Mouse (Mus musculus) midbrain, postnatal 0 days (tissue): ENCODE measurements around the gene Rpusd2. TPM values are rescaled to one million over a fixed set of nuclear protein-coding genes. Genes with fewer than 3 reads are reported as not detected.
"Not testable (repeated sequence)": the region's sequence is repeated elsewhere in the genome, so short reads cannot be mapped to it uniquely, and the experiment has no call there.

ENCODE experiments used
- ATAC-seq: fragments of 200-750 bp; cut with Nextera tagmentation; 2 replicates; pipeline ENCODE4 v1.8.0; 2017; ENCODE audit warnings: moderate number of reproducible peaks, mild to moderate bottlenecking, moderate TSS enrichment, moderate library complexity; ENCODE audit not compliant: low FRiP score
- DNase-seq: peaks from one replicate; pipeline ENCODE4 v3.0.0-alpha.2; 2015; ENCODE audit warnings: low spot score
- H3K27ac ChIP-seq: fragments of 300-500 bp; sonication (generic); 2 replicates; pipeline ENCODE4 v1.5.1; 2014; ENCODE audit warnings: low read depth, mild to moderate bottlenecking, low read length, mixed read lengths
- H3K27me3 ChIP-seq: fragments of 300-500 bp; sonication (generic); 2 replicates; pipeline ENCODE4 v1.6.1; 2014; ENCODE audit warnings: low read length, control low read depth, mixed read lengths; ENCODE audit not compliant: insufficient read depth
- H3K36me3 ChIP-seq: fragments of 300-500 bp; sonication (generic); 2 replicates; pipeline ENCODE4 v1.6.1; 2014; ENCODE audit warnings: low read length, control low read depth, mixed read lengths; ENCODE audit not compliant: insufficient read depth
- H3K4me1 ChIP-seq: fragments of 300-500 bp; sonication (generic); 2 replicates; pipeline ENCODE4 v1.6.1; 2014; ENCODE audit warnings: mild to moderate bottlenecking, control low read depth, antibody characterized with exemption, low read length, mixed read lengths; ENCODE audit not compliant: insufficient read depth
- H3K4me2 ChIP-seq: fragments of 300-500 bp; sonication (generic); 2 replicates; pipeline ENCODE4 v1.6.1; 2014; ENCODE audit warnings: low read depth, mild to moderate bottlenecking, low read length, mixed read lengths; ENCODE audit not compliant: poor library complexity, severe bottlenecking
- H3K4me3 ChIP-seq: fragments of 300-500 bp; sonication (generic); 2 replicates; pipeline ENCODE4 v1.5.1; 2014; ENCODE audit warnings: low read depth, mild to moderate bottlenecking, low read length, moderate library complexity
- H3K9ac ChIP-seq: fragments of 300-500 bp; sonication (generic); replicated peaks from 2 replicates; pipeline ENCODE4 v1.6.1; 2014; ENCODE audit warnings: mild to moderate bottlenecking, low read length, moderate library complexity, mixed read lengths; ENCODE audit not compliant: poor library complexity, severe bottlenecking
- H3K9me3 ChIP-seq: fragments of 300-500 bp; sonication (generic); 2 replicates; pipeline ENCODE4 v1.6.1; 2016; ENCODE audit warnings: low read length, control low read depth
- CTCF ChIP-seq: IDR thresholded peaks from 2 replicates; pipeline ENCODE4 v1.5.1; 2016; ENCODE audit warnings: antibody characterized with exemption, mild to moderate bottlenecking
- WGBS: fragments of 180-500 bp; shearing (Covaris S2); extraction: QIAGEN DNeasy Blood & Tissue Kit; methylation state at CpG from one replicate; pipeline ENCODE4 v1.1.7; 2014; 5-methylcytosine and 5-hydroxymethylcytosine counted together
- polyA plus RNA-seq: library from polyadenylated mRNA; unstranded; fragments of >200 nt; fragmentation: Nextera tagmentation; extraction: Ambion mirVana; gene quantifications from 2 replicates; pipeline ENCODE4 v1.2.1, GENCODE M21; 2015
- total RNA-seq: library from RNA; depleted of rRNA; stranded (reverse); fragments of >200 nt; gene quantifications from 2 replicates; pipeline ENCODE4 v1.2.3, GENCODE M21; 2014

Gene Rpusd2
- total and polyA plus RNA-seq, 2 experiments from 2014 or later = 3.2 to 10.1 TPM

- Histone ChIP-seq H3K27me3 (no peaks in the 10 kb centered on the region), H3K4me2 (no peak overlapping the region), H3K9ac (no peak overlapping the region), H3K4me1 (no peaks in the 10 kb centered on the region), H3K36me3 (peaks cover 6% of the 10 kb centered on the region; the same call in 1 of the 2 replicates), H3K4me3 (no peak overlapping the region), H3K9me3 (no peaks in the 10 kb centered on the region), H3K27ac (no peak overlapping the region)
- DNase-seq = no peak
- no peak for TF ChIP-seq CTCF
- WGBS = 54% methylated on average over 3 of the region's 3 CpGs
- no peak for ATAC-seq
Observed at GRCm38 (mm10) chr2:118999025-118999639, 35.5 kb upstream of the Rpusd2 start.

- Histone ChIP-seq H3K9me3 (no peaks in the 10 kb centered on the region), H3K27ac (no peak overlapping the region), H3K4me3 (no peak overlapping the region), H3K27me3 (no peaks in the 10 kb centered on the region), H3K4me2 (no peak overlapping the region), H3K9ac (no peak overlapping the region), H3K36me3 (no peaks in the 10 kb centered on the region), H3K4me1 (no peaks in the 10 kb centered on the region)
- ATAC-seq (no peak), DNase-seq (no peak)
- no peak for TF ChIP-seq CTCF
- 92% methylated on average over 7 of the region's 7 CpGs for WGBS
Observed at GRCm38 (mm10) chr2:119006886-119007285, 27.7 kb upstream of the Rpusd2 start.

- no peaks in the 10 kb centered on the region for H3K27me3 ChIP-seq
- no peak overlapping the region for H3K27ac ChIP-seq
- ATAC-seq (no peak), DNase-seq (no peak)
- no peaks in the 10 kb centered on the region for H3K9me3 ChIP-seq
- 93% methylated on average over 2 of the region's 2 CpGs for WGBS
- no peaks in the 10 kb centered on the region for H3K4me1 ChIP-seq
- H3K36me3 ChIP-seq = no peaks in the 10 kb centered on the region
- no peak overlapping the region for H3K9ac ChIP-seq
- no peak overlapping the region for H3K4me3 ChIP-seq
- no peak for TF ChIP-seq CTCF
- no peak overlapping the region for H3K4me2 ChIP-seq
Observed at GRCm38 (mm10) chr2:119009376-119009775, 25.2 kb upstream of the Rpusd2 start.

- no peak for DNase-seq
- no peak overlapping the region for H3K27ac ChIP-seq
- no peaks in the 10 kb centered on the region for H3K9me3 ChIP-seq
- H3K36me3 ChIP-seq = 0 out of 2 replicates have a peak, but pooled peaks cover 7% of the 10 kb centered on the region
- WGBS = 80% methylated on average over 7 of the region's 7 CpGs
- no peak overlapping the region for H3K4me3 ChIP-seq
- ATAC-seq = no peak
- H3K4me1 ChIP-seq = 0 out of 2 replicates have a peak, but pooled peaks cover 3% of the 10 kb centered on the region
- H3K9ac ChIP-seq = no peak overlapping the region
- no peak for TF ChIP-seq CTCF
- no peaks in the 10 kb centered on the region for H3K27me3 ChIP-seq
- no peak overlapping the region for H3K4me2 ChIP-seq
Observed at GRCm38 (mm10) chr2:119014989-119015388, 19.6 kb upstream of the Rpusd2 start.

- ATAC-seq = no peak
- Histone ChIP-seq H3K9ac (no peak overlapping the region), H3K27ac (no peak overlapping the region)
Observed at GRCm38 (mm10) chr2:119015604-119016180, 18.9 kb upstream of the Rpusd2 start.

GRCm38 (mm10) chr2:119016312-119016711 is 18.3 kb upstream of the Rpusd2 start:
- not testable (repeated sequence) for H3K27ac ChIP-seq, H3K9ac ChIP-seq, H3K27me3 ChIP-seq, ATAC-seq, H3K4me2 ChIP-seq, H3K36me3 ChIP-seq, H3K4me3 ChIP-seq, H3K4me1 ChIP-seq, H3K9me3 ChIP-seq, DNase-seq
- WGBS = 69% methylated on average over 4 of the region's 4 CpGs

More at GRCm38 (mm10) chr2:119015604-119016180, 18.9 kb upstream of the Rpusd2 start:
- H3K4me2 ChIP-seq = no peak overlapping the region
- H3K36me3 ChIP-seq = 0 out of 2 replicates have a peak, but pooled peaks cover 7% of the 10 kb centered on the region
- H3K4me3 ChIP-seq = no peak overlapping the region
- H3K9me3 ChIP-seq = no peaks in the 10 kb centered on the region
- 73% methylated on average over 12 of the region's 12 CpGs for WGBS
- DNase-seq = no peak
- no peaks in the 10 kb centered on the region for H3K27me3 ChIP-seq
- H3K4me1 ChIP-seq = 0 out of 2 replicates have a peak, but pooled peaks cover 3% of the 10 kb centered on the region
- no peak for TF ChIP-seq CTCF
